Mouse (Mus musculus) duodenum, adult 2 months (tissue): ENCODE data around the gene Cst11. TPM values are rescaled to one million over a fixed set of nuclear protein-coding genes. Genes with fewer than 3 reads are reported as not detected.

Experiments
- polyA plus RNA-seq: library from polyadenylated mRNA; depleted of rRNA; stranded (reverse); fragments of >200 nt; gene quantifications from 2 replicates; pipeline ENCODE4 v1.2.3, GENCODE M21; 2012; ENCODE audit warnings: low replicate concordance; rRNA removed

Gene Cst11
- not detected in 2 replicates for polyA plus RNA-seq

DNA sequence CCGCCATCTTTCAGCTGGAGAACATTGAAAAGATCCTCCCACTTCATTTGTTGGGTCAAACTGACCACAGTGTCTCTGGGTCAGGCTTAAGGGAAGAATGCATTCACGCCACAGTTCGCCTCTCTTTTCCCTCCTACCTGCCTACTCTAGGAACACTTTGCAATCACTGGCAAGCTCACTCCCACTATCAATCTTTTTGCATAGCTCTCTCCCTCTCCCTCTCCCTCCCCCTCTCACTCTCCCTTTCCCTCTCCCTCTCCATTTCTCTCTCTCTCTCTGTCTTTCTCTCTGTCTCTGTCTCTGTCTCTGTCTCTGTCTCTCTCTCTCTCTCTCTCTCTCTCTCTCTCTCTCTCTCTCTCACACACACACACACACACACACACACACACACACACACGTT lies at the start of gene Cst11:
Cst11 (minus strand) TSS at position 101 of the 400 bp plus-strand sequence.

DNA sequence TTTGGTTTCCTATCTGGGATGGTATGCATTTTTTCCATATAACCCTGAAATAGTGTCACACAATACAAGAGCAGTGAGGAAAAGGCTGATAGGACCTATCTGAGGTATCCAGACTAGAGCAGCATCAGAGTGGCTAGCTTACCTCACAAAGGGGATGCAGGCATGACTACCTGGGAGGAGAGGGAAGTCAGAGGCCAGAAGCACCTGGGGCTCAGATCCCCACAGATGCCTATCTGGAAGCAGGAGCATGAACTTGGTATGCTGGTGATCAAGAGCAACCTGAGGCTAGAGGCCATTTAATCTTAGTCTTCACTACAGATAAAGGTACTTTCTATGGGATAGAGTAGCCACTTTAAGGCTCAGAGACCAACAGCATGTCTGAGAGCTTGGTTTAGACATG lies 48.6 kb upstream of the Cst11 start, which contains the start of gene Cst13:
Cst13 (plus strand) TSS at position 173 of the 400 bp plus-strand sequence.

DNA sequence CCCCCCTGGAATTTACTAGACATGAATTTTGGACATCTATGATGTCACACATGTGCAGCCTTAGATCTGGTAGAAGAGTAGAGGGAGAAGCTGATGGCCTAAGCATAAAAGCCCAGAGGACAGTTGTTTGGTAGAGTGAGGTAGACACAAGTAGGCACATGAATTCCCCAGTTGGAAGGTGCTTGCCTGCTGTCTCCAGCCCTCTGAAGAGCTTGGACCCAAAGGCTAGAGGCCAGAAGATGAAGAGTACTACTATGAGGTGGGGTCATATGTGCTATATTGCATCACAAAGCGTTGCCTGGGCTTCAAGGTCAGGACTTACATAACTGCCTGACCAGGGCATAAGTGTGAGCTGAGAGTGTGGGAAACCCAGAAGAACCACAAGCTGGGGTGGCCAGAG lies 27.2 kb upstream of the Cst11 start, which contains the start of gene Cst8:
Cst8 (plus strand) TSS at position 301 of the 400 bp plus-strand sequence.

DNA sequence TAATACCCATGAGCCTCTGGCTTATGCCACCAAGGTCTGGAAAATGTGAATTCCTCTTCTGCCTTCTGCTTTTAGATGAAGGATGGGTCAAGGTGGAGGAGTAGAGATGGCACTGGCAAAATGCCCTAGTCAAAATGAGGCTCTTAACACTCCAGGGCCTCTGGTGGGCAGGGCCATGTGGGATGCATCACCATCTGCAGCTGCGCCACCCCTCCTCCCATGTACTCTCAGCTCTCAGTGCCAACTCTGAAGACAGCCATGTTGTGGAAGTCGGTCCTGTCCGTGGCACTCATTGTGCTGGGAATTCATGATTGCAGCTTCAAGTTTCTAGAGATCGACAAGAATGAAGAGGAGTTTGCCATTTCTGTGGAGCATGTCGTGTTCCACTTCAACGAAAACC lies 17.8 kb upstream of the Cst11 start, which contains the start of gene Cst12:
Cst12 (plus strand) TSS at position 220 of the 400 bp plus-strand sequence.

DNA sequence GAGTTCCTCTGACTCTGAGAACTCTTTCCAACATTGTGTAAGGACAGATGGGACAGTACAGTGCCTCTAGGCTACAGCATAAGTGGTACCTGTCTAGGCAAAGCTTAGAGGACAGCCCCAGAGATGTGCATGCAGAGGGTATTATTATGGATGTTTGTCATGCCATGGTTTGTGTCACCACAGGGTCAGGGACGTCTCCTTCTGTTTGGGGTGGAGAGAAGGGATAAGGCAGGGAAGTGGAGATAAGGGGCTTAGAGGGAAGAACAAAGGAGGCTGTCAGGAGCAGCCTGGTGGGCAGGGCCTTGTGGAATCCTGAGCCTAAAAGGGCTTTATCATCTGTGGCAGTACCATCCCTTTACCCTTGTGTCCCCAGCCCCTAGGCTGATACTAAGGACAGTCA lies 10.4 kb upstream of the Cst11 start, which contains the start of gene 8030411F24Rik:
8030411F24Rik (plus strand) TSS at position 301 of the 400 bp plus-strand sequence.

DNA sequence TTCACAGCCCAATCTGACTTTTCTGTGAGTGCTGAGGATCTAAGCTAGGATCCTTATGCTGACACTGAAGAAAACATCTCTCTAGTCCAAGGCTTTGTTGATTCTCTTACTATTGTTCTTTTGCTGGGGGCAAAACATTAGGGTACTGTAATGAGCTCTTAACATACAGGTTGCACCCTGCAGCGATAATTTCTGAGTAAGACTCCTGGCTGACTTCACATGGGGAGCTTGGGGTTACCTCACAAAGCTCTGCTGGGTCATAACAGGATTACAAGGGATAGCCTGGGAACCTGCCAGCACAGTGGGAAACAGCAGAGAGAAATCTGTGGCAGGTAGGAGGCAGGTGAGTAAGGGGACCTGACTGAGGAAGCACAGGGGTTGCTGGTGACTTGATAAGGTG lies 21.2 kb downstream of the Cst11 start, which contains the start of gene Cstl1:
Cstl1 (plus strand) TSS at position 301 of the 400 bp plus-strand sequence.

DNA sequence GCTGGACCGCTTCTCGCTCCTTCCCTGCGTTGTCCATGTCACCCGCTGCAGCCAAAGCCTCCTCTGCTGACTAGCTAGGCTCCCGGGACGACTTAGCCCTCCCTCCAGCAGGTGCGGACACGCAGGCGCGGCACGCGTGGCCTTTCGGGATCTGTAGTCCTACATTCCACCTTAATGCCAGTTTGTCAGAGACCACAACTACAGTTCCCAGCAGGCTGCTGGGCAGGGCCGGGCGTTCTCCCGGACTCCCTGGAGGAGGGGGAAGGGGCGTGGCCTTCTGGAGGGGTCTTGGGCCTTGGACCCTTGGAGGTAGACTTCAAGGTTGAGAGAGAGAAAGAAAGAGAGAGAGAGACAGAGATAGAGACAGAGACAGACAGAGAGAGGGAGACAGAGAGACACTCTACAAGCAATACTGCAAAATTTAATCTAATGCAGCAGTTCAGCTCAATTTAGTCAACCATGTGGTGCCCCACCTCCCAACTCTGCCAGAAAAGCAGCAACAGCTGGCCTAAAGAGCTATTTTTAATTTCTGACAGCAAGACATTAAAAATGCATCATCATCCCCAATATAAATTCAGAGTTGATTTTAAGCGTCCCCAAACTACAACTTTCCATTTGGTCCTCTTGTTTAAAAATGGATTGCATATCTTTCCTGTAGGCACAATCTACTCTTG lies 38.8 kb downstream of the Cst11 start, which contains the start of gene Napb:
Napb (minus strand) TSS at position 141 of the 674 bp plus-strand sequence.

Other genes starting within 250 kb of the Cst11 start
- gene Nxt1, start 98.9 kb downstream of the Cst11 start, polyA plus RNA-seq: 6.1 and 8.4 TPM in 2 replicates
- 2.6 and 4.0 TPM in 2 replicates for gene Gzf1, start 90.5 kb downstream of the Cst11 start, polyA plus RNA-seq
- 0.06 and 0.07 TPM in 2 replicates for gene Napb, start 39.0 kb downstream of the Cst11 start, polyA plus RNA-seq
- not detected in 2 replicates for gene Cstl1, start 21.1 kb downstream of the Cst11 start, polyA plus RNA-seq
- not detected in 2 replicates for gene 8030411F24Rik, start 10.5 kb upstream of the Cst11 start, polyA plus RNA-seq
- not detected in 2 replicates for gene Cst12, start 17.9 kb upstream of the Cst11 start, polyA plus RNA-seq
- not detected in 2 replicates for gene Cst8, start 27.3 kb upstream of the Cst11 start, polyA plus RNA-seq
- not detected in 2 replicates for gene Cst13, start 48.6 kb upstream of the Cst11 start, polyA plus RNA-seq
- not detected in 2 replicates for gene Cst9, start 63.6 kb upstream of the Cst11 start, polyA plus RNA-seq
- gene 9230104L09Rik, start 93.5 kb upstream of the Cst11 start, polyA plus RNA-seq: not detected in 2 replicates
- 303 and 431 TPM in 2 replicates for gene Cst3, start 104.2 kb upstream of the Cst11 start, polyA plus RNA-seq
- gene Gm1330, start 231.8 kb upstream of the Cst11 start, polyA plus RNA-seq: not detected in 2 replicates
- gene Gm10750, start 245.7 kb upstream of the Cst11 start, polyA plus RNA-seq: not detected in 2 replicates